Mouse (Mus musculus) CH12.LX (cell line): ENCODE data around the gene Rras. TPM values are rescaled to one million over a fixed set of nuclear protein-coding genes. Genes with fewer than 3 reads are reported as not detected.

Experiments used
- DNase-seq: peaks from one replicate; pipeline ENCODE4 v3.0.0-alpha.2; 2013; ENCODE audit errors: extremely low read depth
- H3K27ac ChIP-seq: 2 replicates; pipeline ENCODE4 v1.5.1; 2012; ENCODE audit warnings: low read depth, mild to moderate bottlenecking, control low read depth, moderate library complexity; ENCODE audit not compliant: insufficient read depth
- H3K27me3 ChIP-seq: replicated peaks from 2 replicates; pipeline ENCODE3; 2012; ENCODE audit warnings: inconsistent platforms
- H3K36me3 ChIP-seq, 2 experiments: replicated peaks in 1 of 2; 2 replicates each; pipeline versions ENCODE3 to v1.6.1; 2012; ENCODE audit warnings: inconsistent platforms in 1 of 2, low read length in 1 of 2, mild to moderate bottlenecking in 1 of 2, mixed read lengths in 1 of 2, moderate library complexity in 1 of 2; ENCODE audit not compliant: control insufficient read depth in 1 of 2, insufficient read depth in 1 of 2
- H3K4me1 ChIP-seq, 2 experiments: 2 replicates each; pipeline ENCODE4 v1.6.1; 2012; ENCODE audit warnings: inconsistent platforms in 1 of 2, moderate library complexity in 1 of 2; ENCODE audit not compliant: insufficient read depth in 2 of 2, control insufficient read depth in 1 of 2
- H3K4me2 ChIP-seq: 2 replicates; pipeline ENCODE4 v1.6.1; 2012; ENCODE audit warnings: low read depth, mild to moderate bottlenecking, control low read depth; ENCODE audit not compliant: poor library complexity, insufficient read depth, severe bottlenecking
- H3K4me3 ChIP-seq, 3 experiments: fragments of 150-350 bp in 1 of 3; sonication (generic) in 1 of 3; replicated peaks in 1 of 3; 2 replicates each; pipeline versions ENCODE3 to v1.5.1; 2011 to 2012; ENCODE audit warnings: low read depth in 2 of 3, low read length in 2 of 3, mild to moderate bottlenecking in 2 of 3, moderate library complexity in 2 of 3, control low read depth in 1 of 3, improper control_type of control experiment in 1 of 3, inconsistent platforms in 1 of 3, mixed read lengths in 1 of 3; ENCODE audit not compliant: poor library complexity in 1 of 3
- H3K79me2 ChIP-seq: replicated peaks from 2 replicates; pipeline ENCODE4 v1.6.1; 2012; ENCODE audit warnings: mild to moderate bottlenecking, moderate library complexity; ENCODE audit not compliant: control insufficient read depth, poor library complexity, insufficient read depth, severe bottlenecking; ENCODE audit errors: extremely low read depth
- H3K9ac ChIP-seq: 2 replicates; pipeline ENCODE4 v1.6.1; 2012; ENCODE audit warnings: low read depth, mild to moderate bottlenecking, control low read depth, moderate library complexity; ENCODE audit not compliant: insufficient read depth
- H3K9me3 ChIP-seq: replicated peaks from 2 replicates; pipeline ENCODE3; 2012; ENCODE audit warnings: low read length, inconsistent platforms, mixed read lengths
- E2F4 ChIP-seq: IDR thresholded peaks from 2 replicates; pipeline ENCODE4 v1.6.1; 2011; ENCODE audit warnings: low read depth, low read length, improper control_type of control experiment; ENCODE audit not compliant: insufficient replicate concordance
- ELF1 ChIP-seq: IDR thresholded peaks from 2 replicates; pipeline ENCODE4 v1.6.1; 2014; ENCODE audit warnings: low read depth, mild to moderate bottlenecking, inconsistent platforms, low read length, improper control_type of control experiment
- EP300 ChIP-seq: IDR thresholded peaks from 2 replicates; pipeline ENCODE4 v1.6.1; 2011; ENCODE audit warnings: low read length, improper control_type of control experiment
- GABPA ChIP-seq: IDR thresholded peaks from 2 replicates; pipeline ENCODE4 v1.6.1; 2012; ENCODE audit warnings: low read depth, low read length, improper control_type of control experiment, inconsistent platforms; ENCODE audit not compliant: insufficient replicate concordance
- IRF4 ChIP-seq: IDR thresholded peaks from 2 replicates; pipeline ENCODE4 v1.6.1; 2014; ENCODE audit warnings: low read depth, mild to moderate bottlenecking, inconsistent platforms, low read length, improper control_type of control experiment
- KAT2A ChIP-seq: IDR thresholded peaks from 2 replicates; pipeline ENCODE4 v1.6.1; 2012; ENCODE audit warnings: low read length, improper control_type of control experiment, inconsistent platforms; ENCODE audit not compliant: insufficient replicate concordance
- NELFE ChIP-seq: IDR thresholded peaks from 2 replicates; pipeline ENCODE4 v1.6.1; 2011; ENCODE audit warnings: low read depth, low read length, improper control_type of control experiment
- NRF1 ChIP-seq: IDR thresholded peaks from 2 replicates; pipeline ENCODE4 v1.6.1; 2014; ENCODE audit warnings: low read depth, mild to moderate bottlenecking, inconsistent platforms, low read length, improper control_type of control experiment, moderate library complexity
- PAX5 ChIP-seq: IDR thresholded peaks from 2 replicates; pipeline ENCODE4 v1.6.1; 2012; ENCODE audit warnings: low read length, inconsistent platforms, mixed read lengths
- POLR2A ChIP-seq: IDR thresholded peaks from 2 replicates; pipeline ENCODE4 v1.6.1; 2011; ENCODE audit warnings: low read depth, mild to moderate bottlenecking, improper control_type of control experiment, low read length
- POLR2AphosphoS2 ChIP-seq: IDR thresholded peaks from 2 replicates; pipeline ENCODE4 v1.6.1; 2011; ENCODE audit warnings: low read depth, low read length, improper control_type of control experiment
- TBP ChIP-seq: conservative IDR thresholded peaks from 2 replicates; pipeline ENCODE4 v1.6.1; 2011; ENCODE audit warnings: low read depth, low read length, improper control_type of control experiment
- TCF12 ChIP-seq: IDR thresholded peaks from 2 replicates; pipeline ENCODE4 v1.6.1; 2014; ENCODE audit warnings: low read depth, mild to moderate bottlenecking, inconsistent platforms, low read length, improper control_type of control experiment
- USF1 ChIP-seq: IDR thresholded peaks from 2 replicates; pipeline ENCODE4 v1.6.1; 2014; ENCODE audit warnings: low read depth, mild to moderate bottlenecking, inconsistent platforms, low read length, improper control_type of control experiment
- ZMIZ1 ChIP-seq: IDR thresholded peaks from 2 replicates; pipeline ENCODE4 v1.6.1; 2012; ENCODE audit warnings: low read depth, mild to moderate bottlenecking, inconsistent platforms, low read length, improper control_type of control experiment
- ZNF384 ChIP-seq: IDR thresholded peaks from 2 replicates; pipeline ENCODE4 v1.6.1; 2012; ENCODE audit warnings: low read depth, low read length, improper control_type of control experiment, inconsistent platforms
- dilution Hi-C: fragments of 300-500 bp; cut with MboI; formaldehyde crosslinking; loops from 2 replicates; pipeline ENCODE4 v1.14.3; 2020; ENCODE audit warnings: low sequenced_read_pairs; ENCODE audit not compliant: extremely low pct_unique_long_range_greater_than_20kb, extremely low pct_ligation_motif_present
- in situ Hi-C: fragments of 300-500 bp; cut with MboI; formaldehyde crosslinking; loops from 3 replicates; pipeline ENCODE4 v1.14.3; 2019; ENCODE audit warnings: low sequenced_read_pairs, low pct_ligation_motif_present, low pct_unique_long_range_greater_than_20kb, mixed read lengths
- polyA plus RNA-seq: library from polyadenylated mRNA; unstranded; fragments of >175 nt; gene quantifications from 2 replicates; pipeline ENCODE4 v1.2.1, GENCODE M21; 2012; ENCODE audit warnings: low read depth; ENCODE audit not compliant: insufficient read length
- total RNA-seq, 2 experiments: library from RNA; depleted of rRNA; stranded (reverse); fragments of 300-350 nt in 1 of 2; fragments of >200 nt in 1 of 2; gene quantifications; 2 replicates each; pipeline ENCODE4 v1.2.3; 2012 to 2014

Rras gene
- total and polyA plus RNA-seq, 3 experiments = 7.2 to 19.8 (median 10.6) TPM

GRCm38 (mm10) chr7:44974383-44975116 lies 43.2 kb upstream of the Rras start, which contains the start of gene Cpt1c:
TSS of gene Cpt1c (minus strand) at chr7:44974851.
- peak; percentile 76 for DNase-seq

GRCm38 (mm10) chr7:44975117-44975419 lies 42.7 kb upstream of the Rras start:
- dilution Hi-C loops (no loop called here), in situ Hi-C loops (no loop called here)
- DNase-seq = no peak
- Histone ChIP-seq H3K79me2 (no peaks in the 10 kb centered on the region), H3K4me1 (peaks cover 7 to 25% of the 10 kb centered on the region in 2 experiments; a peak in 3 of 4 replicates), H3K9ac (no peak overlapping the region), H3K9me3 (no peaks in the 10 kb centered on the region), H3K27me3 (no peaks in the 10 kb centered on the region), H3K4me3 (no peak overlapping the region), H3K27ac (no peak overlapping the region), H3K36me3 (peaks cover 36 to 60% of the 10 kb centered on the region in 2 experiments), H3K4me2 (no peak overlapping the region)
- TF ChIP-seq KAT2A = no peak
- no peak for TF ChIP-seq TBP
- TF ChIP-seq ELF1 = no peak
- TF ChIP-seq PAX5 = no peak
- no peak for TF ChIP-seq EP300

More at GRCm38 (mm10) chr7:44974383-44975116, 43.2 kb upstream of the Rras start, which contains the start of gene Cpt1c:
- H3K4me2 ChIP-seq = no peak within 1 kb of the TSS
- no peak within 1 kb of the TSS for H3K9ac ChIP-seq
- H3K27ac ChIP-seq = no peak within 1 kb of the TSS
- H3K79me2 ChIP-seq = no peaks in the 10 kb centered on the region
- no peaks in the 10 kb centered on the region for H3K9me3 ChIP-seq
- H3K4me1 ChIP-seq = peaks cover 7 to 25% of the 10 kb centered on the region in 2 experiments; a peak in 3 of 4 replicates
- H3K36me3 ChIP-seq = peaks cover 31 to 55% of the 10 kb centered on the region in 2 experiments
- in situ Hi-C loops = no loop called here
- TF ChIP-seq USF1 = no peak
- TF ChIP-seq POLR2A = peak; percentile 51
- no peak for TF ChIP-seq PAX5
- TF ChIP-seq NRF1 = peak; percentile 78
- TF ChIP-seq E2F4 = no peak
- TF ChIP-seq POLR2AphosphoS2 = peak; percentile 80; the same call in 1 of the 2 replicates
- peak; percentile 53; the same call in 1 of the 2 replicates for TF ChIP-seq ZMIZ1
- no peak; the same call in 1 of the 2 replicates for TF ChIP-seq NELFE
- peak; percentile 37; the same call in 1 of the 2 replicates for TF ChIP-seq ZNF384
- TF ChIP-seq IRF4 = no peak
- no peak for TF ChIP-seq GABPA
- TF ChIP-seq KAT2A = no peak
- TF ChIP-seq TCF12 = no peak
- TF ChIP-seq, all 38 proteins: peak for 5
- Histone ChIP-seq H3K4me3 (peak within 1 kb of the TSS; percentile 5 to 55 (median 49)), H3K27me3 (no peaks in the 10 kb centered on the region)
- dilution Hi-C loops = no loop called here
